Mouse (Mus musculus): ENCODE results near the gene Espnl. TPM values are rescaled to one million over a fixed set of nuclear protein-coding genes. Genes with fewer than 3 reads are reported as not detected.

Espnl gene
- total RNA-seq, 1 experiment, result 0.40 TPM

GRCm38 (mm10) chr1:91309366-91310085 is 12.3 kb upstream of the Espnl start:
- DNase-seq (ENCODE audit: low read depth, low spot score), result no peak
- in situ Hi-C loops (cut with MboI; ENCODE audit: low sequenced_read_pairs in 2 of 2, unreplicated experiment in 2 of 2), result no loop called here
- TF ChIP-seq HCFC1 (IDR thresholded peaks at IDR 0.05; ENCODE audit: borderline replicate concordance, insufficient read depth, low read length), result no peak
- no peak for TF ChIP-seq ZNF384 (IDR thresholded peaks at IDR 0.05; ENCODE audit: low read depth, low read length)
- no peak for TF ChIP-seq MAFK (IDR thresholded peaks at IDR 0.05; ENCODE audit: insufficient read depth, low read depth, low read length)
- no peak for TF ChIP-seq CHD2 (IDR thresholded peaks at IDR 0.05; ENCODE audit: low read depth, low read length)
- TF ChIP-seq ZC3H11A (IDR thresholded peaks at IDR 0.05; ENCODE audit: borderline replicate concordance, low read depth, low read length), result no peak
- H3K27ac ChIP-seq (ENCODE audit: insufficient read depth, low read depth, low read length, poor library complexity, severe bottlenecking), result no peak overlapping the region
- H3K4me3 ChIP-seq (ENCODE audit: insufficient read depth in 1 of 2, low read depth in 1 of 2, low read length in 2 of 2, poor library complexity in 1 of 2, severe bottlenecking in 1 of 2), result no peak overlapping the region
- H3K36me3 ChIP-seq (ENCODE audit: control insufficient read depth, insufficient read depth, low read length, poor library complexity, severe bottlenecking), result peaks cover 24% of the 10 kb centered on the region
- no peak overlapping the region for H3K9ac ChIP-seq (ENCODE audit: insufficient read depth, low read depth, low read length, poor library complexity, severe bottlenecking)
- no peaks in the 10 kb centered on the region for H3K9me3 ChIP-seq (ENCODE audit: control insufficient read depth, insufficient read depth, low read depth, low read length)
- peaks cover 0 to 7% of the 10 kb centered on the region in 2 experiments; a peak in 3 of 4 replicates for H3K4me1 ChIP-seq (ENCODE audit: control insufficient read depth in 2 of 2, insufficient read depth in 2 of 2, low read length in 2 of 2, poor library complexity in 1 of 2)

DNA sequence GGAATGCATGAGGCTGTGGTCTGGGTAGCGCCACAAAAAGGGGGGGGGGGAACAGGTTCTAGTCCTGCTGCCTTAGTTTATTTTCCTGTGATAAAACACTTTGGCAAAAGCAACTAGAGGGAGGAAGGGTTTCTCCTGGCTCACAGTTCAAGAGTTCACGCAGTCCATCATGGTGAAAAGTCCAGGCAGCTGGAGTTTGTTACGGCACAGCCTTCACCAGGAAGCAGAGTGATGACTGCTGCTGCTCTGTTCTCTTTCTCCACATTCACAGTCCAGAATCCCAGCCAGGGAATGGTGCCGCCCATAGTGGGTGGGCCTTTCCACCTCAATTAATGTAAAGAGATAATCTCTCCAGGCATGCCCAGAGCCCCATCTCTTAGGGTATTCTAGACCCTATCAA is 9.6 kb upstream of the Espnl start:
- peaks cover 18% of the 10 kb centered on the region for H3K36me3 ChIP-seq (ENCODE audit: control insufficient read depth, insufficient read depth, low read length, poor library complexity, severe bottlenecking)
- no peak for TF ChIP-seq CHD2 (IDR thresholded peaks at IDR 0.05; ENCODE audit: low read depth, low read length)
- TF ChIP-seq MAFK (IDR thresholded peaks at IDR 0.05; ENCODE audit: insufficient read depth, low read depth, low read length), result no peak
- no peak for TF ChIP-seq ZC3H11A (IDR thresholded peaks at IDR 0.05; ENCODE audit: borderline replicate concordance, low read depth, low read length)
- peaks cover 0 to 7% of the 10 kb centered on the region in 2 experiments; a peak in 3 of 4 replicates for H3K4me1 ChIP-seq (ENCODE audit: control insufficient read depth in 2 of 2, insufficient read depth in 2 of 2, low read length in 2 of 2, poor library complexity in 1 of 2)

GRCm38 (mm10) chr1:91313251-91313650 is 8.6 kb upstream of the Espnl start:
- H3K9me3 ChIP-seq (ENCODE audit: control insufficient read depth, insufficient read depth, low read depth, low read length), result no peaks in the 10 kb centered on the region
- peaks cover 16% of the 10 kb centered on the region for H3K36me3 ChIP-seq (ENCODE audit: control insufficient read depth, insufficient read depth, low read length, poor library complexity, severe bottlenecking)
- 0 out of 2 replicates have a peak, but pooled peaks have one; percentile 30 for TF ChIP-seq ZNF384 (IDR thresholded peaks at IDR 0.05; ENCODE audit: low read depth, low read length)
- TF ChIP-seq CHD2 (IDR thresholded peaks at IDR 0.05; ENCODE audit: low read depth, low read length), result no peak
- peak; percentile 30 for DNase-seq (ENCODE audit: low read depth, low spot score)
- no peak overlapping the region; the same call in 1 of the 2 replicates for H3K27ac ChIP-seq (ENCODE audit: insufficient read depth, low read depth, low read length, poor library complexity, severe bottlenecking)
- in situ Hi-C loops (cut with MboI; ENCODE audit: low sequenced_read_pairs in 2 of 2, unreplicated experiment in 2 of 2), result no loop called here
- H3K4me3 ChIP-seq (ENCODE audit: insufficient read depth in 1 of 2, low read depth in 1 of 2, low read length in 2 of 2, poor library complexity in 1 of 2, severe bottlenecking in 1 of 2), result no peak overlapping the region
- H3K9ac ChIP-seq (ENCODE audit: insufficient read depth, low read depth, low read length, poor library complexity, severe bottlenecking), result no peak overlapping the region; the same call in 1 of the 2 replicates
- H3K4me1 ChIP-seq (ENCODE audit: control insufficient read depth in 2 of 2, insufficient read depth in 2 of 2, low read length in 2 of 2, poor library complexity in 1 of 2), result peaks cover 0 to 7% of the 10 kb centered on the region in 2 experiments; a peak in 3 of 4 replicates

More for the DNA sequence above, 9.6 kb upstream of the Espnl start:
- H3K27ac ChIP-seq (ENCODE audit: insufficient read depth, low read depth, low read length, poor library complexity, severe bottlenecking), result no peak overlapping the region
- DNase-seq (ENCODE audit: low read depth, low spot score), result no peak
- no peak overlapping the region for H3K9ac ChIP-seq (ENCODE audit: insufficient read depth, low read depth, low read length, poor library complexity, severe bottlenecking)
- H3K9me3 ChIP-seq (ENCODE audit: control insufficient read depth, insufficient read depth, low read depth, low read length), result no peaks in the 10 kb centered on the region
- H3K4me3 ChIP-seq (ENCODE audit: insufficient read depth in 1 of 2, low read depth in 1 of 2, low read length in 2 of 2, poor library complexity in 1 of 2, severe bottlenecking in 1 of 2), result no peak overlapping the region
- in situ Hi-C loops (cut with MboI; ENCODE audit: low sequenced_read_pairs in 2 of 2, unreplicated experiment in 2 of 2), result no loop called here

DNA sequence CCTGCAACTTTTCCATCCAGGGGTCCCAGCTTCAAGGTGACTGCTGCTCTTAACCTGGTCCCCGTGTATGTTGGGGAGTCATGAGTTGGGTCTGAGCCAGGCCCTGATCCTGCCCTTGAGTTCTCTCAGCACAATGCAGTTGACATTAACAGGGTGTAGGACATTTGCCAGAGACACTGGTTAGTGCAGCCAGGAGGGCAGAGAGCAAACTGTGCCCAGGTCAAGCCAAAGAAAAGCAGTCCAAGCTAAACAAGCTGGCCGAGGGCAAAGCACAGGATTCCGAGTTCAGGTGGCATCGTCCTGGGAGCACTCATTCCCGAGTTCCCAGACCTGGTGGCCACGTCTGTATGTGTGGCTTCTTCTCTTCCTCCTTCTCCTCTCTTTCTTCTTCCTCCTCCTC is 4.2 kb upstream of the Espnl start:
- no peaks in the 10 kb centered on the region; the same call in 1 of the 2 replicates for H3K36me3 ChIP-seq (ENCODE audit: control insufficient read depth, insufficient read depth, low read length, poor library complexity, severe bottlenecking)
- no peak overlapping the region for H3K27ac ChIP-seq (ENCODE audit: insufficient read depth, low read depth, low read length, poor library complexity, severe bottlenecking)
- H3K9me3 ChIP-seq (ENCODE audit: control insufficient read depth, insufficient read depth, low read depth, low read length), result no peaks in the 10 kb centered on the region
- TF ChIP-seq ZC3H11A (IDR thresholded peaks at IDR 0.05; ENCODE audit: borderline replicate concordance, low read depth, low read length) (no peak), CHD2 (IDR thresholded peaks at IDR 0.05; ENCODE audit: low read depth, low read length) (no peak), ZNF384 (IDR thresholded peaks at IDR 0.05; ENCODE audit: low read depth, low read length) (no peak), HCFC1 (IDR thresholded peaks at IDR 0.05; ENCODE audit: borderline replicate concordance, insufficient read depth, low read length) (no peak), MAFK (IDR thresholded peaks at IDR 0.05; ENCODE audit: insufficient read depth, low read depth, low read length) (no peak)
- in situ Hi-C loops (cut with MboI; ENCODE audit: low sequenced_read_pairs in 2 of 2, unreplicated experiment in 2 of 2), result no loop called here
- peaks cover 0 to 7% of the 10 kb centered on the region in 2 experiments; a peak in 2 of 4 replicates for H3K4me1 ChIP-seq (ENCODE audit: control insufficient read depth in 2 of 2, insufficient read depth in 2 of 2, low read length in 2 of 2, poor library complexity in 1 of 2)
- H3K9ac ChIP-seq (ENCODE audit: insufficient read depth, low read depth, low read length, poor library complexity, severe bottlenecking), result no peak overlapping the region
- DNase-seq (ENCODE audit: low read depth, low spot score), result no peak
- no peak overlapping the region for H3K4me3 ChIP-seq (ENCODE audit: insufficient read depth in 1 of 2, low read depth in 1 of 2, low read length in 2 of 2, poor library complexity in 1 of 2, severe bottlenecking in 1 of 2)

Data from ES-E14 (cell line).